In the genomic region with DNA sequence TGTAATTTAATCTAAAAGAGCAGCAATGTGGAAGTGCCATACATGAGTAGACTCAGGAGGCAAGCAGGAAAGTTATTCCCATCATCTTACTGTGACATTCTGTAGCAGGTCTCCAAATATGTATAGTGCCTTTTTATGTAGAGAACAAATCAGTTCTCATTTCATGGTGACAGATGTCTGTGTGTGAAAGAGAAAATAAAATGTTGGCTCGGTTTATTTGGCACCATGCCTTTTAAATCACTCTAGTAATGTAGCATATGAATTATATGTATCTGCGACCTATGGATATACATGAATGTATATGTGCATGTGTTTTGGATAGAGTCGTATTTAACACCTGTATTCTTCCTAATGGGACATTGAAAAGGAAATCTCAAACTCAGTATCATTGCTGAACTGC, we compare ENCODE assay signal across 22 mouse cellular contexts.
DNase-seq lines count a peak whose midpoint lies in the region; ATAC-seq and TF ChIP-seq lines count a peak whose summit lies in the region.
"Had no signal": no experiment of that assay in that cellular context is flagged by ENCODE, and none has a peak within 500 bp of the region (broad histone marks: within the 10 kb centered on the region; RNA-seq: fewer than 3 reads in every experiment).

No protein-coding gene starts in this region.

- no peaks in the 10 kb centered on the region for H3K27me3 ChIP-seq in forebrain, embryonic 14.5 days (replicated peaks; ENCODE audit: control insufficient read depth, insufficient read depth, low read length)
- H3K27me3 ChIP-seq in forebrain, embryonic 10.5 days (ENCODE audit: poor library complexity, severe bottlenecking) = peaks cover 10% of the 10 kb centered on the region
- H3K27me3 ChIP-seq in forebrain, postnatal 0 days (ENCODE audit: insufficient read depth, low read length) = no peaks in the 10 kb centered on the region
- H3K27me3 ChIP-seq in forebrain, embryonic 15.5 days = no peaks in the 10 kb centered on the region
- H3K27me3 ChIP-seq in liver, embryonic 11.5 days (replicated peaks; ENCODE audit: control insufficient read depth, insufficient read depth, low read length) = no peaks in the 10 kb centered on the region
- H3K27me3 ChIP-seq: CH12.LX; embryonic facial prominence, embryonic 12.5 days; forebrain, embryonic 12.5 days; Patski had no signal

- H3K9ac ChIP-seq in forebrain, embryonic 14.5 days (ENCODE audit: low read length) = no peak overlapping the region
- H3K9ac ChIP-seq in forebrain, postnatal 0 days = no peak overlapping the region
- H3K9ac ChIP-seq in forebrain, embryonic 15.5 days (replicated peaks) = no peak overlapping the region
- H3K9ac ChIP-seq in liver, embryonic 11.5 days (ENCODE audit: low read depth, low read length) = no peak overlapping the region
- H3K9ac ChIP-seq: embryonic facial prominence, embryonic 12.5 days; forebrain, embryonic 12.5 days had no signal

- no peaks in the 10 kb centered on the region for H3K9me3 ChIP-seq in forebrain, embryonic 14.5 days (replicated peaks; ENCODE audit: control insufficient read depth, low read length)
- no peaks in the 10 kb centered on the region for H3K9me3 ChIP-seq in forebrain, embryonic 10.5 days
- H3K9me3 ChIP-seq in forebrain, postnatal 0 days (ENCODE audit: low read length) = no peaks in the 10 kb centered on the region
- no peaks in the 10 kb centered on the region for H3K9me3 ChIP-seq in forebrain, embryonic 15.5 days
- no peaks in the 10 kb centered on the region for H3K9me3 ChIP-seq in liver, embryonic 11.5 days (ENCODE audit: control insufficient read depth, low read length)
- H3K9me3 ChIP-seq: embryonic facial prominence, embryonic 10.5 days; embryonic facial prominence, embryonic 12.5 days; forebrain, embryonic 12.5 days; G1E had no signal

- H3K4me2 ChIP-seq in forebrain, embryonic 14.5 days (ENCODE audit: low read length) = no peak overlapping the region
- H3K4me2 ChIP-seq in forebrain, postnatal 0 days (ENCODE audit: low read depth) = no peak overlapping the region
- H3K4me2 ChIP-seq in forebrain, embryonic 15.5 days (replicated peaks) = no peak overlapping the region
- H3K4me2 ChIP-seq in liver, embryonic 11.5 days = no peak overlapping the region
- H3K4me2 ChIP-seq: embryonic facial prominence, embryonic 12.5 days; forebrain, embryonic 12.5 days had no signal

- H3K27ac ChIP-seq in forebrain, embryonic 14.5 days (ENCODE audit: low read depth, low read length) = no peak overlapping the region
- no peak overlapping the region for H3K27ac ChIP-seq in forebrain, embryonic 10.5 days
- H3K27ac ChIP-seq in forebrain, postnatal 0 days (ENCODE audit: low read depth, low read length) = no peak overlapping the region
- no peak overlapping the region for H3K27ac ChIP-seq in forebrain, embryonic 15.5 days (replicated peaks)
- no peak overlapping the region for H3K27ac ChIP-seq in liver, embryonic 11.5 days (ENCODE audit: low read depth, low read length)
- H3K27ac ChIP-seq: embryonic facial prominence, embryonic 10.5 days; embryonic facial prominence, embryonic 12.5 days; forebrain, embryonic 12.5 days had no signal

- WGBS in forebrain, embryonic 14.5 days = 76% methylated on average over 3 of the region's 3 CpGs
- 97% methylated on average over 3 of the region's 3 CpGs for WGBS in forebrain, embryonic 10.5 days
- 62% methylated on average over 3 of the region's 3 CpGs for WGBS in forebrain, postnatal 0 days
- WGBS in forebrain, embryonic 15.5 days = 70% methylated on average over 3 of the region's 3 CpGs
- 80% methylated on average over 3 of the region's 3 CpGs for WGBS in liver, embryonic 11.5 days

- DNase-seq in forebrain, embryonic 14.5 days (ENCODE audit: low spot score) = peak; percentile 56
- DNase-seq in forebrain, embryonic 10.5 days (ENCODE audit: extremely low spot score, low spot score) = no peak
- DNase-seq in forebrain, postnatal 0 days = peak; percentile 60
- DNase-seq in liver, embryonic 11.5 days (ENCODE audit: low spot score) = no peak
- DNase-seq: adrenal gland, adult 8-10 months; adrenal gland, postnatal 14 days; adrenal gland, postnatal 36 days; B cell, adult 2 months; cerebellum, adult 11-12 months; cerebellum, adult 2 months; cerebellum, adult 9-10 months; cerebellum, postnatal 10 days; cerebellum, postnatal 25 days had no signal

- peaks cover 10% of the 10 kb centered on the region; the same call in 1 of the 2 replicates for H3K4me1 ChIP-seq in forebrain, embryonic 14.5 days (ENCODE audit: control insufficient read depth, insufficient read depth, low read length)
- H3K4me1 ChIP-seq in forebrain, embryonic 10.5 days = peaks cover 14% of the 10 kb centered on the region
- no peaks in the 10 kb centered on the region for H3K4me1 ChIP-seq in forebrain, postnatal 0 days (ENCODE audit: insufficient read depth)
- peaks cover 15% of the 10 kb centered on the region for H3K4me1 ChIP-seq in forebrain, embryonic 15.5 days
- H3K4me1 ChIP-seq in liver, embryonic 11.5 days (replicated peaks; ENCODE audit: control insufficient read depth, insufficient read depth, low read length) = 0 out of 2 replicates have a peak, but pooled peaks cover 2% of the 10 kb centered on the region

- no peak for ATAC-seq in forebrain, embryonic 14.5 days
- no peak for ATAC-seq in forebrain, postnatal 0 days
- no peak for ATAC-seq in forebrain, embryonic 15.5 days (replicated peaks)
- ATAC-seq in liver, embryonic 11.5 days (replicated peaks; ENCODE audit: low FRiP score) = no peak
- ATAC-seq: activated CD4-positive, CD25-positive, alpha-beta regulatory T cell, adult 4 months; CD4-positive, CD25-positive, alpha-beta regulatory T cell, adult 4 months; Patski had no signal

- no peaks in the 10 kb centered on the region for H3K36me3 ChIP-seq in forebrain, embryonic 14.5 days (ENCODE audit: control insufficient read depth, insufficient read depth, low read length)
- no peaks in the 10 kb centered on the region for H3K36me3 ChIP-seq in forebrain, embryonic 10.5 days (replicated peaks)
- H3K36me3 ChIP-seq in forebrain, postnatal 0 days (ENCODE audit: insufficient read depth) = no peaks in the 10 kb centered on the region
- no peaks in the 10 kb centered on the region for H3K36me3 ChIP-seq in forebrain, embryonic 15.5 days
- no peaks in the 10 kb centered on the region for H3K36me3 ChIP-seq in liver, embryonic 11.5 days (ENCODE audit: control insufficient read depth, insufficient read depth, low read length)
- H3K36me3 ChIP-seq: embryonic facial prominence, embryonic 10.5 days; embryonic facial prominence, embryonic 12.5 days; forebrain, embryonic 12.5 days; G1E had no signal

- no peak overlapping the region for H3K4me3 ChIP-seq in forebrain, embryonic 14.5 days (ENCODE audit: low read depth, low read length)
- H3K4me3 ChIP-seq in forebrain, embryonic 10.5 days = no peak overlapping the region
- H3K4me3 ChIP-seq in forebrain, postnatal 0 days (ENCODE audit: low read depth, low read length) = no peak overlapping the region
- H3K4me3 ChIP-seq in forebrain, embryonic 15.5 days = no peak overlapping the region
- no peak overlapping the region for H3K4me3 ChIP-seq in liver, embryonic 11.5 days (ENCODE audit: low read depth, low read length)
- H3K4me3 ChIP-seq: embryonic facial prominence, embryonic 10.5 days; embryonic facial prominence, embryonic 12.5 days; forebrain, embryonic 12.5 days had no signal

- no peak for TF ChIP-seq CTCF in forebrain, postnatal 0 days (IDR thresholded peaks at IDR 0.05; ENCODE audit: low read depth)

Comparison
In these comparisons a context has a peak if more than half of its experiments do, and no peak if none do; other contexts are left out.
1. DNase-seq: peak in forebrain, embryonic 14.5 days (single experiment) and forebrain, postnatal 0 days (single experiment); none in forebrain, embryonic 10.5 days (single experiment) and liver, embryonic 11.5 days (single experiment).